Mouse (Mus musculus) lung, postnatal 0 days (tissue): Measurements from ENCODE around the gene Hap1.

ENCODE experiments used
- CTCF ChIP-seq: IDR thresholded peaks from 2 replicates; pipeline ENCODE4 v1.5.1; 2016; ENCODE audit warnings: antibody characterized with exemption, mild to moderate bottlenecking
- EP300 ChIP-seq: IDR thresholded peaks from 2 replicates; pipeline ENCODE4 v1.6.1; 2016; ENCODE audit warnings: antibody characterized with exemption, mild to moderate bottlenecking, control low read depth

- TF ChIP-seq EP300, result no peak
- TF ChIP-seq CTCF, result no peak
These were observed 32.7 kb upstream of the Hap1 start for GRCm38 (mm10) chr11:100388588-100388987.
